Mouse (Mus musculus): ENCODE data around the gene Tmprss7.

- TF ChIP-seq CTCF (IDR thresholded peaks at IDR 0.05; ENCODE audit: extremely low read depth, insufficient read length, insufficient replicate concordance, low read depth, low read length) = no peak
- no peak for TF ChIP-seq POLR2A (IDR thresholded peaks at IDR 0.05; ENCODE audit: low read depth, low read length)
Measured at GRCm38 (mm10) chr16:45690178-45690577, 3.3 kb downstream of the Tmprss7 start.

All from small intestine, adult 2 months (tissue).